Mouse (Mus musculus) cortical plate, adult 2 months (tissue): ENCODE measurements around the gene Plxna4.

ENCODE experiments used
- CTCF ChIP-seq: fragments of 200-500 bp; IDR thresholded peaks from 2 replicates; pipeline ENCODE4 v1.5.1; 2011; ENCODE audit warnings: mild to moderate bottlenecking, control low read depth, low read length; ENCODE audit not compliant: insufficient read depth; ENCODE audit errors: extremely low read depth
- POLR2A ChIP-seq: fragments of 200-500 bp; IDR thresholded peaks from 2 replicates; pipeline ENCODE4 v1.6.1; 2011; ENCODE audit warnings: mild to moderate bottlenecking, low read length, control low read depth; ENCODE audit not compliant: insufficient read depth; ENCODE audit errors: extremely low read depth

DNA sequence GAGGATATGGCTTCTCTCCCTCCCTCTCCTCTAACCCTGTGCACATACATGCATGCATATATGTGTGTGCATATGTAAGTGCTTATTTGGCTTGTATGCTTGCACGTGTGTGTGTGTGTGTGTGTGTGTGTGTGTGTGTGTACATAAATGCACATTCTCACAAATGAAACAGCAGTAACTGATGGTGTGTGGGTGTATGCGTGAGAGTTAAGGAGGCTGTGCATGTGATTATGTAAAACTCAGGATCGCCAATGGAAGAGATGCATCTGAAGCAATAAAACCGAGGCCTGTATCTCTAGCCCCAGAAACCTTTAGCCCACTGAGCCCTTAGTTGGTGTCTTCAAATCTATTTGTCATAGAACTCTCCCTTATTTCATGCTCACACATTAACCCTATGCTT lies 141.7 kb downstream of the Plxna4 start:
- TF ChIP-seq CTCF (no peak), POLR2A (no peak)
